Mouse (Mus musculus): ENCODE results near the gene E2f2. TPM values are rescaled to one million over a fixed set of nuclear protein-coding genes. Genes with fewer than 3 reads are reported as not detected.

E2f2 gene
- polyA plus RNA-seq, 1 experiment from 2014 or later: 5.8 TPM

GRCm38 (mm10) chr4:136213629-136214028 is 41.4 kb downstream of the E2f2 start:
- no peaks in the 10 kb centered on the region for H3K9me3 ChIP-seq (replicated peaks; ENCODE audit: control insufficient read depth, low read length)
- peaks cover 13% of the 10 kb centered on the region for H3K4me1 ChIP-seq (ENCODE audit: control insufficient read depth, insufficient read depth, low read length)
- H3K27ac ChIP-seq (ENCODE audit: low read depth, low read length): no peak overlapping the region
- H3K36me3 ChIP-seq (ENCODE audit: control insufficient read depth, insufficient read depth, low read length): no peaks in the 10 kb centered on the region
- H3K4me2 ChIP-seq: no peak overlapping the region
- no peak overlapping the region for H3K9ac ChIP-seq (ENCODE audit: low read depth, low read length)
- 0 out of 2 replicates have a peak, but pooled peaks cover 4% of the 10 kb centered on the region for H3K27me3 ChIP-seq (ENCODE audit: control insufficient read depth, insufficient read depth, low read length)
- WGBS (ENCODE audit: insufficient replicate concordance): 59% methylated on average over 7 of the region's 7 CpGs
- no peak for ATAC-seq (replicated peaks; ENCODE audit: insufficient number of reproducible peaks, low FRiP score, low TSS enrichment)
- H3K4me3 ChIP-seq (ENCODE audit: low read depth, low read length): no peak overlapping the region

- ATAC-seq (replicated peaks; ENCODE audit: insufficient number of reproducible peaks, low FRiP score, low TSS enrichment): no peak
- Histone ChIP-seq H3K4me2 (no peak overlapping the region), H3K9ac (ENCODE audit: low read depth, low read length) (no peak overlapping the region), H3K4me1 (ENCODE audit: control insufficient read depth, insufficient read depth, low read length) (peaks cover 17% of the 10 kb centered on the region), H3K36me3 (ENCODE audit: control insufficient read depth, insufficient read depth, low read length) (no peaks in the 10 kb centered on the region), H3K27me3 (ENCODE audit: control insufficient read depth, insufficient read depth, low read length) (peaks cover 4% of the 10 kb centered on the region; the same call in 1 of the 2 replicates), H3K4me3 (ENCODE audit: low read depth, low read length) (no peak overlapping the region), H3K27ac (ENCODE audit: low read depth, low read length) (no peak overlapping the region), H3K9me3 (replicated peaks; ENCODE audit: control insufficient read depth, low read length) (no peaks in the 10 kb centered on the region)
- WGBS (ENCODE audit: insufficient replicate concordance): 82% methylated on average over 8 of the region's 8 CpGs
These were observed 42.6 kb downstream of the E2f2 start for GRCm38 (mm10) chr4:136214828-136215227.

GRCm38 (mm10) chr4:136215576-136215975 is 43.4 kb downstream of the E2f2 start:
- peaks cover 7% of the 10 kb centered on the region for H3K27me3 ChIP-seq (ENCODE audit: control insufficient read depth, insufficient read depth, low read length)
- H3K27ac ChIP-seq (ENCODE audit: low read depth, low read length): no peak overlapping the region
- no peak overlapping the region for H3K4me3 ChIP-seq (ENCODE audit: low read depth, low read length)
- ATAC-seq (replicated peaks; ENCODE audit: insufficient number of reproducible peaks, low FRiP score, low TSS enrichment): no peak
- no peaks in the 10 kb centered on the region for H3K36me3 ChIP-seq (ENCODE audit: control insufficient read depth, insufficient read depth, low read length)
- no peak overlapping the region for H3K9ac ChIP-seq (ENCODE audit: low read depth, low read length)
- H3K9me3 ChIP-seq (replicated peaks; ENCODE audit: control insufficient read depth, low read length): no peaks in the 10 kb centered on the region
- H3K4me2 ChIP-seq: no peak overlapping the region
- peaks cover 21% of the 10 kb centered on the region for H3K4me1 ChIP-seq (ENCODE audit: control insufficient read depth, insufficient read depth, low read length)
- 87% methylated on average over 8 of the region's 8 CpGs for WGBS (ENCODE audit: insufficient replicate concordance)

- 54% methylated on average over 10 of the region's 10 CpGs for WGBS (ENCODE audit: insufficient replicate concordance)
- ATAC-seq (replicated peaks; ENCODE audit: insufficient number of reproducible peaks, low FRiP score, low TSS enrichment): no peak
- H3K4me3 ChIP-seq (ENCODE audit: low read depth, low read length): no peak overlapping the region
- peaks cover 7% of the 10 kb centered on the region for H3K27me3 ChIP-seq (ENCODE audit: control insufficient read depth, insufficient read depth, low read length)
- H3K4me1 ChIP-seq (ENCODE audit: control insufficient read depth, insufficient read depth, low read length): peaks cover 21% of the 10 kb centered on the region
- no peaks in the 10 kb centered on the region for H3K9me3 ChIP-seq (replicated peaks; ENCODE audit: control insufficient read depth, low read length)
- H3K36me3 ChIP-seq (ENCODE audit: control insufficient read depth, insufficient read depth, low read length): no peaks in the 10 kb centered on the region
- H3K4me2 ChIP-seq: no peak overlapping the region
- no peak overlapping the region for H3K9ac ChIP-seq (ENCODE audit: low read depth, low read length)
- H3K27ac ChIP-seq (ENCODE audit: low read depth, low read length): no peak overlapping the region
These were observed 44.9 kb downstream of the E2f2 start for GRCm38 (mm10) chr4:136217063-136217462.

- Histone ChIP-seq H3K27ac (ENCODE audit: low read depth, low read length) (no peak overlapping the region), H3K9ac (ENCODE audit: low read depth, low read length) (peak overlapping the region; percentile 4; the same call in 1 of the 2 replicates), H3K36me3 (ENCODE audit: control insufficient read depth, insufficient read depth, low read length) (no peaks in the 10 kb centered on the region), H3K4me1 (ENCODE audit: control insufficient read depth, insufficient read depth, low read length) (peaks cover 18% of the 10 kb centered on the region), H3K27me3 (ENCODE audit: control insufficient read depth, insufficient read depth, low read length) (peaks cover 7% of the 10 kb centered on the region), H3K9me3 (replicated peaks; ENCODE audit: control insufficient read depth, low read length) (no peaks in the 10 kb centered on the region), H3K4me2 (peak overlapping the region; percentile 44), H3K4me3 (ENCODE audit: low read depth, low read length) (peak overlapping the region; percentile 8)
- no peak for ATAC-seq (replicated peaks; ENCODE audit: insufficient number of reproducible peaks, low FRiP score, low TSS enrichment)
- 8% methylated on average over 18 of the region's 18 CpGs for WGBS (ENCODE audit: insufficient replicate concordance)
These were observed 46.5 kb downstream of the E2f2 start for GRCm38 (mm10) chr4:136218595-136219214.

- H3K9ac ChIP-seq (ENCODE audit: low read depth, low read length): no peak overlapping the region
- WGBS (ENCODE audit: insufficient replicate concordance): 6% methylated on average over 17 of the region's 17 CpGs
- no peaks in the 10 kb centered on the region for H3K36me3 ChIP-seq (ENCODE audit: control insufficient read depth, insufficient read depth, low read length)
- ATAC-seq (replicated peaks; ENCODE audit: insufficient number of reproducible peaks, low FRiP score, low TSS enrichment): no peak
- no peak overlapping the region for H3K27ac ChIP-seq (ENCODE audit: low read depth, low read length)
- peak overlapping the region; percentile 21 for H3K4me3 ChIP-seq (ENCODE audit: low read depth, low read length)
- H3K27me3 ChIP-seq (ENCODE audit: control insufficient read depth, insufficient read depth, low read length): peaks cover 7% of the 10 kb centered on the region
- H3K4me1 ChIP-seq (ENCODE audit: control insufficient read depth, insufficient read depth, low read length): peaks cover 18% of the 10 kb centered on the region
- peak overlapping the region; percentile 53 for H3K4me2 ChIP-seq
- no peaks in the 10 kb centered on the region for H3K9me3 ChIP-seq (replicated peaks; ENCODE audit: control insufficient read depth, low read length)
These were observed 48.1 kb downstream of the E2f2 start for GRCm38 (mm10) chr4:136220133-136220775.

GRCm38 (mm10) chr4:136223549-136224239 is 51.5 kb downstream of the E2f2 start:
- no peak for ATAC-seq (replicated peaks; ENCODE audit: insufficient number of reproducible peaks, low FRiP score, low TSS enrichment)
- no peaks in the 10 kb centered on the region for H3K9me3 ChIP-seq (replicated peaks; ENCODE audit: control insufficient read depth, low read length)
- peaks cover 3% of the 10 kb centered on the region for H3K27me3 ChIP-seq (ENCODE audit: control insufficient read depth, insufficient read depth, low read length)
- no peak overlapping the region for H3K27ac ChIP-seq (ENCODE audit: low read depth, low read length)
- H3K4me2 ChIP-seq: no peak overlapping the region
- H3K36me3 ChIP-seq (ENCODE audit: control insufficient read depth, insufficient read depth, low read length): no peaks in the 10 kb centered on the region
- no peak overlapping the region for H3K4me3 ChIP-seq (ENCODE audit: low read depth, low read length)
- H3K9ac ChIP-seq (ENCODE audit: low read depth, low read length): no peak overlapping the region
- WGBS (ENCODE audit: insufficient replicate concordance): 65% methylated on average over 13 of the region's 13 CpGs
- peaks cover 10% of the 10 kb centered on the region for H3K4me1 ChIP-seq (ENCODE audit: control insufficient read depth, insufficient read depth, low read length)

GRCm38 (mm10) chr4:136224240-136224559 is 52.0 kb downstream of the E2f2 start:
- Histone ChIP-seq H3K9ac (ENCODE audit: low read depth, low read length) (no peak overlapping the region), H3K36me3 (ENCODE audit: control insufficient read depth, insufficient read depth, low read length) (no peaks in the 10 kb centered on the region), H3K27me3 (ENCODE audit: control insufficient read depth, insufficient read depth, low read length) (peaks cover 3% of the 10 kb centered on the region), H3K4me1 (ENCODE audit: control insufficient read depth, insufficient read depth, low read length) (peaks cover 5% of the 10 kb centered on the region), H3K9me3 (replicated peaks; ENCODE audit: control insufficient read depth, low read length) (no peaks in the 10 kb centered on the region), H3K4me3 (ENCODE audit: low read depth, low read length) (no peak overlapping the region), H3K27ac (ENCODE audit: low read depth, low read length) (no peak overlapping the region), H3K4me2 (no peak overlapping the region)
- 63% methylated on average over 5 of the region's 5 CpGs for WGBS (ENCODE audit: insufficient replicate concordance)
- ATAC-seq (replicated peaks; ENCODE audit: insufficient number of reproducible peaks, low FRiP score, low TSS enrichment): no peak
